Mouse (Mus musculus): Measurements from ENCODE around the gene Nmu. TPM values are rescaled to one million over a fixed set of nuclear protein-coding genes. Genes with fewer than 3 reads are reported as not detected.

Nmu gene
- polyA plus RNA-seq, 1 experiment: not detected

DNA sequence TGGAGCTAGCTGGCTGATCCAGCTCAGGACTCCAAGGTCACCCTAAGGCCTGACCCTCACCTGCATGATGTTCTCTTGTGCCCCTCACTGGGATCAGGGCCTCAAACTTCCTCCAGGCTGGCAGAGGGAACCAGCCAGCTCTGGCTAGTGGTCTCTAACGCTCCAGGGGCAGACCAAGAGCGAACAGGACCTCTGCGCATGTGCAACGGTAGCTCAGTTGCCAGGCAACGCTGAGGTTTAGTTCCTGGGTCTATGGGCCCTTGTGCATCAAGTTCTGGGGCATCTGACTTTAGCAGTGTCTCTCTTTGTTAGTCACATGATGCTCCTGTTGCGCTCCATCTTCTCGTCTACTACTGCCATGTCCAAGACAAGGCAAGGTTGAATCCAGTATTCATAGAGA, 32.6 kb downstream of the Nmu start, which contains the start of gene Pdcl2:
Gene Pdcl2, minus strand, starts transcription at position 204 of the 400 bp plus-strand sequence.
- H3K4me3 ChIP-seq (ENCODE audit: low read depth, low read length): peak within 1 kb of the TSS; percentile 7; the same call in 1 of the 2 replicates
- no peaks in the 10 kb centered on the region for H3K27me3 ChIP-seq (ENCODE audit: control insufficient read depth, insufficient read depth, low read length, poor library complexity, severe bottlenecking)
- no peak within 1 kb of the TSS for H3K9ac ChIP-seq (ENCODE audit: low read depth, poor library complexity, severe bottlenecking)
- H3K4me1 ChIP-seq (ENCODE audit: control insufficient read depth, insufficient read depth, low read length): peaks cover 2% of the 10 kb centered on the region
- no peak within 1 kb of the TSS for H3K27ac ChIP-seq (ENCODE audit: insufficient read depth, low read length)
- no peaks in the 10 kb centered on the region for H3K36me3 ChIP-seq (ENCODE audit: control insufficient read depth, insufficient read depth, low read length, poor library complexity, severe bottlenecking)
- no peak for TF ChIP-seq POLR2A (IDR thresholded peaks at IDR 0.05; ENCODE audit: insufficient read depth, low read length)
- no peak for TF ChIP-seq CTCF (IDR thresholded peaks at IDR 0.05; ENCODE audit: low read depth, low read length)
- TF ChIP-seq EP300 (IDR thresholded peaks at IDR 0.05; ENCODE audit: insufficient read depth, low read depth, low read length): no peak
- no peaks in the 10 kb centered on the region for H3K9me3 ChIP-seq (replicated peaks; ENCODE audit: control insufficient read depth, insufficient read depth, low read length, poor library complexity, severe bottlenecking)

- TF ChIP-seq CTCF (IDR thresholded peaks at IDR 0.05; ENCODE audit: low read depth, low read length) (no peak), POLR2A (IDR thresholded peaks at IDR 0.05; ENCODE audit: insufficient read depth, low read length) (no peak), EP300 (IDR thresholded peaks at IDR 0.05; ENCODE audit: insufficient read depth, low read depth, low read length) (no peak)
- Histone ChIP-seq H3K9me3 (replicated peaks; ENCODE audit: control insufficient read depth, insufficient read depth, low read length, poor library complexity, severe bottlenecking) (no peaks in the 10 kb centered on the region), H3K36me3 (ENCODE audit: control insufficient read depth, insufficient read depth, low read length, poor library complexity, severe bottlenecking) (no peaks in the 10 kb centered on the region), H3K4me3 (ENCODE audit: low read depth, low read length) (no peak overlapping the region), H3K9ac (ENCODE audit: low read depth, poor library complexity, severe bottlenecking) (no peak overlapping the region), H3K27me3 (ENCODE audit: control insufficient read depth, insufficient read depth, low read length, poor library complexity, severe bottlenecking) (no peaks in the 10 kb centered on the region), H3K4me1 (ENCODE audit: control insufficient read depth, insufficient read depth, low read length) (peaks cover 1% of the 10 kb centered on the region), H3K27ac (ENCODE audit: insufficient read depth, low read length) (no peak overlapping the region)
These were observed 36.3 kb downstream of the Nmu start for GRCm38 (mm10) chr5:76327296-76327695.

DNA sequence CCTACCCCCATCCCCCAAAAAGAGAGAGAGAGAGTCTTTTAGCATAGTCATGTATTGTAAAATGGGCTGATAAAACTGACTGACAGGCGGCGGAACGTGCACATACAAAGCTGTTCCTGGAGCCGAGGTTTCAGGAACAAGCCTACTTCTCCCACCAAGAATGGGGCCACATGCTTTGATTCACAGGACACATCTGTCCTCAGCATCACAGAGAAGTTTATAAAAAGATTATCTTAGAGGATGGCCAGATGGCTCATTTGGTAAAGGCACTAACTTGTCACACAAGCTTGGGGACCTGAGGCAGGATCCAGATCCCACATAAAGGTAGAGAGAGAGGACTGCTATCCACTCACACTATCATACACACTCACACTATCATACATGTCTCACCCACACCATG, 38.5 kb downstream of the Nmu start:
- no peaks in the 10 kb centered on the region for H3K36me3 ChIP-seq (ENCODE audit: control insufficient read depth, insufficient read depth, low read length, poor library complexity, severe bottlenecking)
- no peaks in the 10 kb centered on the region for H3K27me3 ChIP-seq (ENCODE audit: control insufficient read depth, insufficient read depth, low read length, poor library complexity, severe bottlenecking)
- no peak overlapping the region for H3K27ac ChIP-seq (ENCODE audit: insufficient read depth, low read length)
- peaks cover 1% of the 10 kb centered on the region for H3K4me1 ChIP-seq (ENCODE audit: control insufficient read depth, insufficient read depth, low read length)
- H3K9me3 ChIP-seq (replicated peaks; ENCODE audit: control insufficient read depth, insufficient read depth, low read length, poor library complexity, severe bottlenecking): no peaks in the 10 kb centered on the region
- no peak for TF ChIP-seq POLR2A (IDR thresholded peaks at IDR 0.05; ENCODE audit: insufficient read depth, low read length)
- no peak for TF ChIP-seq EP300 (IDR thresholded peaks at IDR 0.05; ENCODE audit: insufficient read depth, low read depth, low read length)
- no peak for TF ChIP-seq CTCF (IDR thresholded peaks at IDR 0.05; ENCODE audit: low read depth, low read length)
- no peak overlapping the region for H3K4me3 ChIP-seq (ENCODE audit: low read depth, low read length)
- H3K9ac ChIP-seq (ENCODE audit: low read depth, poor library complexity, severe bottlenecking): no peak overlapping the region

GRCm38 (mm10) chr5:76321249-76322196, 42.1 kb downstream of the Nmu start:
- H3K27ac ChIP-seq (ENCODE audit: insufficient read depth, low read length): peak overlapping the region; percentile 82
- no peaks in the 10 kb centered on the region for H3K36me3 ChIP-seq (ENCODE audit: control insufficient read depth, insufficient read depth, low read length, poor library complexity, severe bottlenecking)
- no peaks in the 10 kb centered on the region for H3K9me3 ChIP-seq (replicated peaks; ENCODE audit: control insufficient read depth, insufficient read depth, low read length, poor library complexity, severe bottlenecking)
- no peak overlapping the region for H3K9ac ChIP-seq (ENCODE audit: low read depth, poor library complexity, severe bottlenecking)
- no peak overlapping the region for H3K4me3 ChIP-seq (ENCODE audit: low read depth, low read length)
- TF ChIP-seq CTCF (IDR thresholded peaks at IDR 0.05; ENCODE audit: low read depth, low read length): no peak
- peak; percentile 82 for TF ChIP-seq EP300 (IDR thresholded peaks at IDR 0.05; ENCODE audit: insufficient read depth, low read depth, low read length)
- no peak for TF ChIP-seq POLR2A (IDR thresholded peaks at IDR 0.05; ENCODE audit: insufficient read depth, low read length)
- peaks cover 1% of the 10 kb centered on the region for H3K4me1 ChIP-seq (ENCODE audit: control insufficient read depth, insufficient read depth, low read length)
- no peaks in the 10 kb centered on the region for H3K27me3 ChIP-seq (ENCODE audit: control insufficient read depth, insufficient read depth, low read length, poor library complexity, severe bottlenecking)

GRCm38 (mm10) chr5:76308206-76308605, 55.4 kb downstream of the Nmu start:
- no peaks in the 10 kb centered on the region for H3K4me1 ChIP-seq (ENCODE audit: control insufficient read depth, insufficient read depth, low read length)
- H3K36me3 ChIP-seq (ENCODE audit: control insufficient read depth, insufficient read depth, low read length, poor library complexity, severe bottlenecking): no peaks in the 10 kb centered on the region
- no peak overlapping the region for H3K9ac ChIP-seq (ENCODE audit: low read depth, poor library complexity, severe bottlenecking)
- TF ChIP-seq EP300 (IDR thresholded peaks at IDR 0.05; ENCODE audit: insufficient read depth, low read depth, low read length) (no peak), CTCF (IDR thresholded peaks at IDR 0.05; ENCODE audit: low read depth, low read length) (no peak), POLR2A (IDR thresholded peaks at IDR 0.05; ENCODE audit: insufficient read depth, low read length) (no peak)
- H3K9me3 ChIP-seq (replicated peaks; ENCODE audit: control insufficient read depth, insufficient read depth, low read length, poor library complexity, severe bottlenecking): no peaks in the 10 kb centered on the region
- no peak overlapping the region for H3K27ac ChIP-seq (ENCODE audit: insufficient read depth, low read length)
- no peak overlapping the region for H3K4me3 ChIP-seq (ENCODE audit: low read depth, low read length)
- H3K27me3 ChIP-seq (ENCODE audit: control insufficient read depth, insufficient read depth, low read length, poor library complexity, severe bottlenecking): no peaks in the 10 kb centered on the region

GRCm38 (mm10) chr5:76306261-76306660, 57.3 kb downstream of the Nmu start:
- H3K4me3 ChIP-seq (ENCODE audit: low read depth, low read length): no peak overlapping the region
- no peaks in the 10 kb centered on the region for H3K9me3 ChIP-seq (replicated peaks; ENCODE audit: control insufficient read depth, insufficient read depth, low read length, poor library complexity, severe bottlenecking)
- no peak overlapping the region for H3K9ac ChIP-seq (ENCODE audit: low read depth, poor library complexity, severe bottlenecking)
- H3K4me1 ChIP-seq (ENCODE audit: control insufficient read depth, insufficient read depth, low read length): no peaks in the 10 kb centered on the region
- no peaks in the 10 kb centered on the region for H3K36me3 ChIP-seq (ENCODE audit: control insufficient read depth, insufficient read depth, low read length, poor library complexity, severe bottlenecking)
- no peak overlapping the region for H3K27ac ChIP-seq (ENCODE audit: insufficient read depth, low read length)
- TF ChIP-seq POLR2A (IDR thresholded peaks at IDR 0.05; ENCODE audit: insufficient read depth, low read length) (no peak), CTCF (IDR thresholded peaks at IDR 0.05; ENCODE audit: low read depth, low read length) (no peak), EP300 (IDR thresholded peaks at IDR 0.05; ENCODE audit: insufficient read depth, low read depth, low read length) (no peak)
- H3K27me3 ChIP-seq (ENCODE audit: control insufficient read depth, insufficient read depth, low read length, poor library complexity, severe bottlenecking): no peaks in the 10 kb centered on the region

All from ES-Bruce4 (cell line).